Mouse (Mus musculus): Measurements from ENCODE around the gene Mapk6. TPM values are rescaled to one million over a fixed set of nuclear protein-coding genes. Genes with fewer than 3 reads are reported as not detected.
"Not testable (repeated sequence)": the region's sequence is repeated elsewhere in the genome, so short reads cannot be mapped to it uniquely, and the experiment has no call there.

The Mapk6 gene
- total RNA-seq (2021) = 10 to 100 TPM; 26.4 to 29.6 TPM
- long read RNA-seq, experiment 1, full-length matches to known transcripts = 20 of 28 reads
- long read RNA-seq, experiment 1, partial matches to known transcripts = 5 of 28 reads
- long read RNA-seq, experiment 1, other reads (novel, unspliced or antisense) = 3 of 28 reads
- long read RNA-seq, experiment 2, full-length matches to known transcripts = 16 of 24 reads
- long read RNA-seq, experiment 2, partial matches to known transcripts = 7 of 24 reads
- long read RNA-seq, experiment 2, other reads (novel, unspliced or antisense) = 1 of 24 reads

DNA sequence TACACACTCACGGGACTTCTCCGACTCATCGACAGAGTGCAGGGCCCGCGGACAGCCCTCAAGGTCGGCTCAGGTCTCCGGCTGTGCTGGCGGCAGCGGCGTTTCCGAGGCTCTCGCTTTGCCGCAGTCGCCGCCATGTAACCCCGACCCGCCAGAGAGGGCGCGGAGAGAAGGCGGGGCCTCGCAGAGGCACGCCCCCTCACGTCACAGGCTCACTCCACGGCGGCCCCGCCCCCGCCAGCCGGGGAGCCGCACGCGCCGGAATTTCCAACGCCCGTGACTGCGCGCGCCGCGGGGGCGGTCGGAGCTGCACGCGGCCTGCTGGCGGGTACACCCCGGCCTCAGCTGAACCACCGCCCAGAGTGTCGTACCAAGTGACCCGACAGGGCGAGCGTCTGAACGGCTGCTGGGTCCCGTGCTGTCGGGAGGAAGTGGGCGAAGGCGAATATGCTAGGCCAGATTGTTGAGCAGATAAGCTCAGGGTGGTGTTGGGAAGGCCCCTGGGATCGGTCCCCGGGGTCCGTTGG lies at the start of gene Mapk6:
TSS of gene Mapk6 (minus strand) at position 154 of the 527 bp plus-strand sequence.
- H3K4me3 ChIP-seq = peak within 1 kb of the TSS; percentile 96
- TF ChIP-seq CTCF (IDR thresholded peaks at IDR 0.05) = peak; percentile 31
- intact Hi-C loops (cut with DNase I) = loop anchor here (2.0 kb wide), 1 partner anchor 25 kb away; no protein-coding TSS in a partner anchor
- peak; percentile 99 for DNase-seq
- H3K27ac ChIP-seq = peak within 1 kb of the TSS; percentile 99

DNA sequence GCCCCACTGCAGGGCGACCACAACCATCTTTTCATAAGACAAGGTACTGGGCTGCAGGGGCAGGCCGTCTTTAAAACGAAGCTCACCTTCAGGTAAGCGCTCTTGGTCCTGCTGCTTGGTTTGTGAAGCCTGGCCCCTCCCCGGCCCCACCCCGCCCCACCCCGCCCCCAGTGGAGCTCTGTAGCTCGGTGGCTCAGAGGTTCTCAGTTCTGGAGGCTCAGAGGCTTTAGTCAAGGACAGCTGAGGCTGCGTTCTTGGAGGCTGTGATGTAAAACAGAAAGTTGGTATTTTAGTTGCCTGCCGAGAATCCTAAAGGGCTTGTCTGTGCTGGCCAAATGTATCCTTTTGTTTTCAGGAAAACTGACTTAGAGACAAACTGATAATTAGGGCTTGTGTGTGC lies 45.9 kb upstream of the Mapk6 start:
- no peak overlapping the region for H3K27ac ChIP-seq
- intact Hi-C loops (cut with DNase I) = no loop called here
- DNase-seq = no peak
- H3K4me3 ChIP-seq = no peak overlapping the region
- no peak for TF ChIP-seq CTCF (IDR thresholded peaks at IDR 0.05)

DNA sequence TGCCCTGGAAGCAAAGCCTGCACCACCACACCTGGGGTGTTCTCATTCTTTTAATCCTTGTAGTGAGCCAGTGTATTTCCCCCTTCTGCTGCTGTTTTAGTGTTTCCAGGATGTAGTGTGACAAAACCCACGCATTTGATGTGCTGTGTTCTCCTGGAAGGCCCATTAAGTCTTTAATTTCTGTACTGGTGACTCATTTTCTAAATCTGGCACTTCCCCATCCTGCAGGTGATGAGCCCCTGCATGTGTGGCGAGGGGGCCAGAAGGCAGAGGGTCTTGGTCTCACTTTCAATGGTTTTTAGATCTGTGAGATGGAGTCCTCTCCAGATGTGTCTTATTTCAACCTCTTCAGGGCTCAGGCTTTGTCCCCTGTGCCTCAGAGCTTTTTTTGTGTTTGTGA lies 44.2 kb upstream of the Mapk6 start:
- TF ChIP-seq CTCF (IDR thresholded peaks at IDR 0.05) = no peak
- intact Hi-C loops (cut with DNase I) = no loop called here
- H3K4me3 ChIP-seq = no peak overlapping the region
- DNase-seq = no peak
- H3K27ac ChIP-seq = no peak overlapping the region

DNA sequence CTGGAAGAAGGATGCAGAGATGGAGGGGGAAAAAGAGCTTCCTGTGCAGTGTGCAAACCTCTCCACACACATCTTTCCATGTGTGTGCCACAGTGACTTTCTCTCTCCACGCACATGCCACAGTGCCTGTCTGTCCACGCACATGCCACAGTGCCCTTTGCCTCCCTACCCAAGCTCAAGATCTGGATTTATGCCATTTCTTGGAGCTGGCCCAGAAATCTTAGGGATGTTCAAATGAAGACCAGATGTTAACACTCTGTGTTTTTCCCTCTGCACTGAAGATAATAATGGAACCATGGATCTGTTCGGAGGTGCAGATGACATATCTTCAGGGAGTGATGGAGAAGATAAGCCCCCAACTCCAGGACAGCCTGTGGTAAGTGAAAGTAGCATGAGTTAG lies 38.2 kb upstream of the Mapk6 start:
- no peak for DNase-seq
- TF ChIP-seq CTCF (IDR thresholded peaks at IDR 0.05) = no peak
- Histone ChIP-seq H3K27ac (no peak overlapping the region), H3K4me3 (no peak overlapping the region)
- intact Hi-C loops (cut with DNase I) = no loop called here

DNA sequence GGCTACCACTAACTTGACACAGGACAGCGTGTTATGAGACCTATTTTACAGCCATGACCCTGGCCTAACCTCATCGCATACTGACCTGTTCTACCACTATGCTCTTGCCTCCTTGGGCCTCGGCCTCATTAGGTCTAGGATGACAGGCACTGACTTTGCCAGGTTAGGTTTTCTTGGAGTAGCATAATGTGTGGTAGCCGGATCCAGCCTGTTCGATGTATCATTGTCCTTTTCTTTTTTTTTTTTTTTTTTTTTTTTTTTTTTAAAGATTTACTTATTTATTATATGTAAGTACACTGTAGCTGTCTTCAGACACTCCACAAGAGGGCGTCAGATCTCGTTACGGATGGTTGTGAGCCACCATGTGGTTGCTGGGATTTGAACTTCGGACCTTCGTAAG lies 36.8 kb upstream of the Mapk6 start:
- H3K4me3 ChIP-seq; intact Hi-C loops (cut with DNase I); DNase-seq; H3K27ac ChIP-seq: not testable (repeated sequence)

DNA sequence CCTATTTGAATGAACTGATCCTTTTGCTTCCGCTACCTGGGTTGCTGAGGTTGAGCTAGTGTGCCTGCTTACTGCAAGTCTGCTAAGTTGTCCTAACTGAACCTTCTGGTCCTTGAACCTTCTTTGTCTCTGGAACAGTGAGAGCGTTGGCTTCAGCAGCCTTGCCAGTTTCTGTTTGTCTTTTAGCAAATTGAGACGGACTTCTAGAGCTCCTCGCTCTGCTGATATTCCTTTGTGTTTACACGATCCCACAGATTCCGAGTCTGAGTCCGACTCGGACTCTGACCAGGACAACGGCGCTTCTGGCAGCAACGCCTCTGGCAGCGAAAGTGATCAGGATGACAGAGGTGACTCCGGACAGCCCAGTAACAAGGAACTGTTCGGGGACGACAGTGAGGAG lies 35.2 kb upstream of the Mapk6 start:
- no peak for DNase-seq
- no peak for TF ChIP-seq CTCF (IDR thresholded peaks at IDR 0.05)
- H3K4me3 ChIP-seq = no peak overlapping the region
- no peak overlapping the region for H3K27ac ChIP-seq
- intact Hi-C loops (cut with DNase I) = no loop called here

DNA sequence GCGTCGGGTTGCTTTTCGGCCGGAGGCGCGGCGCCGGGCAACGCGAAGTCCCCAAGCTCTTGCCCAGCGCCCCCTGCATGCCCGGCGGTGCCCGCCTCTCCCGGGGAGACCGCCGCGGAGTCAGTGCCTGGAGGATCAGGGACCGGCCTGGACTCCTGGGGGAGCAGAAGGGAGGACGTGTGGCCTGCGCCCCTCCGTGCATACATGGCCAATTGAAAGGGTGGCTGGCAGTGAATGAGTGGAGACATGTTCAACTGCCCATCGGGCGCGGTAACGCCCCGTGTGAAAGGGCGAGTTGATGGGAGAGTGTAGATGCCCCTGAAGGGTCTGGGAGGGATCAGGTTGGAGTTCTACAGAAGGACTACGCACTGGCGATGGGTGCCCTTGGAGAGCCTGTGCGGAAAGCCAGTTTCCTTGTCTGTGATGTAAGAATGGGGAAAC lies 31.9 kb upstream of the Mapk6 start:
- Histone ChIP-seq H3K27ac (peak overlapping the region; percentile 95), H3K4me3 (peak overlapping the region; percentile 89)
- DNase-seq = no peak
- peak; percentile 55 for TF ChIP-seq CTCF (IDR thresholded peaks at IDR 0.05)
- intact Hi-C loops (cut with DNase I) = loop anchor here (2.0 kb wide), 1 partner anchor 81 kb away; no protein-coding TSS in a partner anchor

DNA sequence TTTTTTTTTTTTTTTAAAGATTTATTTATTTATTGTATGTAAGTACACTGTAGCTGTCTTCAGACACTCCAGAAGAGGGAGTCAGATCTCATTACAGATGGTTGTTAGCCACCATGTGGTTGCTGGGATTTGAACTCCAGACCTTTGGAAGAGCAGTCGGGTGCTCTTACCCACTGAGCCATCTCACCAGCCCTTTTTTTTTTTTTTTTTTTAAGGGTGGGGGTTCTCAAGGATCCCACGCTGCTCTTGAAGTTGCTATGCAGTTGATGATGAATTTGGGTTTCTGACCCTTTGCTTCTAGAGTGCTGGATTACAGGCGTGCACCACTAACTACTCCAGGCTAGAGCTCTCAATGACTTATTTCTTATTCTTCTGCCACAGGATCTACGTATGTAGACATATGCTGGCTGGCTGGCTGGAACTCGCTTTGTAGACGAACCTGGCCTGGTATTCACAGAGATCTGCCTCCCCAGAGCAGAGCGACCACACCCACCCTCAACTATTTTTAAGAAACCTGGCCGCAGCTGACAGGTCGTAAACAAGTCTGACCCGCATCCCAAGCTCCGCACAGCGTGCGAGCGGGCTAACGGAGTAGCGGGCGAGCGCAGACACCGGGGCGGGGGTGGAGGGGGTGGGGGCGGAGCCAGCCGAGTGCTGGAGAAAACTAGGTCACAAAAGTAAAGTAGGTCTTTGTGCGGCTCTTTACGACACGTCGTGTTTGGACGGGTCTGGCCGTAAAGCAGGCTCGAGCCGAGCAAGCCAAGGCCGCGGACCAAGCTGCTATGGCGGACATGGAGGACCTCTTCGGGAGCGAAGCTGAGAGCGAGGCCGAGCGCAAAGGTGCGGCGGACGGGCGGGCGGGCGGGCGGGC lies 31.2 kb upstream of the Mapk6 start, which contains the start of gene Leo1:
TSS of gene Leo1 (plus strand) at position 729 of the 871 bp plus-strand sequence.
- TF ChIP-seq CTCF (IDR thresholded peaks at IDR 0.05) = no peak
- H3K4me3 ChIP-seq = peak within 1 kb of the TSS; percentile 89
- H3K27ac ChIP-seq = peak within 1 kb of the TSS; percentile 95
- intact Hi-C loops (cut with DNase I) = loop anchor here (2.0 kb wide), 1 partner anchor 80 kb away; no protein-coding TSS in a partner anchor
- DNase-seq = peak; percentile 92

DNA sequence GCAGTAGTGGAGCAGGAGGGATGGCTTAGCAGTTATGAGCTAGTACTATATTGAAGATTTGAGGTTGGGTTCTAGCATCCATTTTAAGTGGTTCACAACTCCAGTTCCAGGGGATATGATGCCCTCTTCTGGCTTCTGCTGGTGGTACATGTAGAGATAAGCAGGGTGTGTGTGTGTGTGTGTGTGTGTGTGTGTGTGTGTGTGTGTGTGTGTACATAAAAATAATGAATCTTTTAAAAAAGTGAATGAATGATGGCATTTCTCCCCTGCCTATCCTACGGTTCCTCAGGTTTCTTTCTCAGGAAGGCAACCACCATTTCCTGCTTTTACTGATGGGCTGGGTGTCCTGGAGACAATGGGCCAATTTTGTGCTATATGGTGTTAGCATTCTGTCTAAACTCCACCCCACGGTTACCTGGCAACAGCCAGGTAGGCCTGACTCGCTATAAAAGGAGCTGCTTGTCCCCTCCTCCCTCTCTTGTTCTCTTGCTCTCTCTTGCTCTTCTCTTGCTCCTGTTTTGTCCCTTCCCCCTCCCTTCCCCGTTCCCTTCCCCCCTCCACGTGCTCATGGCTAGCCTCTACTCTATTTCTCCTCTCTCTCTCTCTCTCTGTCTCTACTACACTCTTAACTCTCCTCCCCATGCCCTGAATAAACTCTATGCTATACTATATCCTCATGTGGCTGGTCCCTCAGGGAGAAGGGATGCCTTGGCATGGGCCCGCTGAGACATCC lies 28.0 kb upstream of the Mapk6 start:
- TF ChIP-seq CTCF (IDR thresholded peaks at IDR 0.05) = peak; percentile 53
- no peak for DNase-seq
- intact Hi-C loops (cut with DNase I) = loop anchor here (5.0 kb wide), 1 partner anchor 36 kb away; no protein-coding TSS in a partner anchor

DNA sequence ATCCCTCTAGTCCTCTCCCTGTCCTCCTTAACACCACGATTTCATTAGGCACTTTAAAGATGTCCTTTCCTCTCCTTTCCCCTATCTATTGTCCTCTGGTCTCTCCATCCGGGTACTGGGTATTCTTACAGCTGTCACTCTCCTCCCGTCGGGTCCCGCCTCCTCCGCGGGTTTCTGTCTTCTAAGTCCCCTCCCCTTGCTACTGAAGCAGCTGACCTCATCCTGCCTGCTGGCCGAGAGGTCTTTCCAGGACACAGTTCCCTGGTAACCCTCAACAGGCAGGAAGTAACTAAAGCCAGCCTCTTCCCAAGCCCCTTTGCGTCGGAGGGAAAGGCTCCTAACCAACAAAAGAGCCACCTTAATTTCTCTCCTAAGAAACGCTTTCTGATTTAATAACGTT lies 26.1 kb upstream of the Mapk6 start:
- intact Hi-C loops (cut with DNase I) = loop anchor here (2.0 to 5.0 kb wide), 2 partner anchors 25 to 34 kb away; partner anchors contain the start of gene Mapk6
- no peak for TF ChIP-seq CTCF (IDR thresholded peaks at IDR 0.05)
- DNase-seq = peak; percentile 88
- H3K27ac ChIP-seq = peak overlapping the region; percentile 87
- peak overlapping the region; percentile 54 for H3K4me3 ChIP-seq

More for the DNA sequence above, 28.0 kb upstream of the Mapk6 start:
- no peak overlapping the region for H3K4me3 ChIP-seq
- peak overlapping the region; percentile 87; the same call in 1 of the 2 replicates for H3K27ac ChIP-seq

DNA sequence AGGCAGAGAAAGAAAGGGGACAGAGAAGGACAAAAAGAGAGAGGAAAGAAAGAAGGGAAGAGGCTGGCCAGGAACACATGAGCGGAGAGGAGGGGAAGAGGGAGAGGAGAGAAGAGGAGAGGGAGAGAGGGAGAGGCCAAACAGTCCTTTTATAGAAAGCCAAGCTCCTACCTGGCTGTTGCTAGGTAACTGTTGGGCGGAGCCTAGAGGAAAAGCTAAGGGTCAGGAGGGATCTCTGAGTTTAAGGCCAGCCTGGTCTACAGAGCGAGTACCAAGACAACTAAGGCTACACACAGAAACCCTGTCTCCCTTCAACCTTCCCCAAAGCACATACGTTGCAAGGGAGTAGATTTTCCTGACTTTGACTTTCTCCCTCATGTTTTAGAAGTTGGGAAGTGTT lies 25.5 kb upstream of the Mapk6 start:
- H3K4me3 ChIP-seq = no peak overlapping the region
- no peak for DNase-seq
- intact Hi-C loops (cut with DNase I) = loop anchor here (2.0 to 5.0 kb wide), 2 partner anchors 24 to 33 kb away; partner anchors contain the start of gene Mapk6
- peak overlapping the region; percentile 87 for H3K27ac ChIP-seq
- TF ChIP-seq CTCF (IDR thresholded peaks at IDR 0.05) = no peak

DNA sequence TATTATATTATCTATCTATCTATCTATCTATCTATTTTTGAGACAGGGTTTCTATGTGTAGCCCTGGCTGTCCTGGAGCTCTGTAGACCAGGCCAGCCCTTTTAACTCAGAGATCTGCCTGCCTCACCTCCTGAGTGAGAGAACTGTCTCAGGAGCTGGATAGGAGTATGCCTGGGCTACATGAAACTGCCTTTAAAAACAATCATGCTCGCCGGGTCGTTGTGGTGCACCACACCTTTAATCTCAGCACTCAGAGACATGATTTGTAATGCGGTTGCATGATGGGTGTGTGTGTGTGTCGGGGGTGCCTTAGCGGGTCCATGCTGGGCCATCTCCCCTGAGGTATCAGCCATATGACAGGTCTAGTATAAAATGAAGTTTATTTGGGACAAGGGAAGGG lies 25.1 kb upstream of the Mapk6 start:
- intact Hi-C loops (cut with DNase I) = loop anchor here (2.0 to 5.0 kb wide), 2 partner anchors 24 to 33 kb away; partner anchors contain the start of gene Mapk6
- peak overlapping the region; percentile 87 for H3K27ac ChIP-seq
- TF ChIP-seq CTCF (IDR thresholded peaks at IDR 0.05) = no peak

More for the DNA sequence above, 25.1 kb upstream of the Mapk6 start:
- no peak for DNase-seq
- no peak overlapping the region for H3K4me3 ChIP-seq
